Mouse (Mus musculus) embryonic fibroblast, embryonic 13.5 days (primary cell): ENCODE measurements around the gene Tmem43.

Source experiments
- CTCF ChIP-seq: IDR thresholded peaks from 2 replicates; pipeline ENCODE4 v1.5.1; 2011; ENCODE audit warnings: mild to moderate bottlenecking, control low read depth, low read length, moderate library complexity, borderline replicate concordance; ENCODE audit not compliant: insufficient read depth
- POLR2A ChIP-seq: IDR thresholded peaks from 2 replicates; pipeline ENCODE4 v1.6.1; 2011; ENCODE audit warnings: low read depth, mild to moderate bottlenecking, control low read depth, low read length, moderate library complexity

DNA sequence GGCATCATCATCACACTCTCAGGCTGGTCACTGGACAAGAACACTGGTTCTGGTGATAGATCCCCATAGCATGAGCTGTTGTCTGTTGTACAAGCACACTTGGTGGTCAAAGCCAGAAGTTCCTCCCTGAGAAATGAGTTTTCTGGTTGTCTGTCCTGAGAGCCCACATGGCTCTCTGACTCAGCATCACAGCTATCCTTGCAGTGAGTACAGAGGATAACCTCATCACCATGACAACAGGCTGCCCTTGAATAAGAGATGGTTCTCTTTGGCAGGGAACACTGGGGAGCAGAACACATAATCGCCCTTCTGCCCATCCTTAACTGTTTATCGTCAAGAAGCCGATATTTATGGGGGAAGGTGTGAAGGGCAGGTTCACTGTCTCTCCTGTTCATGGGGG, 28.2 kb upstream of the Tmem43 start:
- TF ChIP-seq CTCF (no peak), POLR2A (no peak)
